Mouse (Mus musculus) cortical plate, adult 2 months (tissue): ENCODE results near the gene Fam19a5.

Source experiments
- CTCF ChIP-seq: fragments of 200-500 bp; IDR thresholded peaks from 2 replicates; pipeline ENCODE4 v1.5.1; 2011; ENCODE audit warnings: mild to moderate bottlenecking, control low read depth, low read length; ENCODE audit not compliant: insufficient read depth; ENCODE audit errors: extremely low read depth
- POLR2A ChIP-seq: fragments of 200-500 bp; IDR thresholded peaks from 2 replicates; pipeline ENCODE4 v1.6.1; 2011; ENCODE audit warnings: mild to moderate bottlenecking, low read length, control low read depth; ENCODE audit not compliant: insufficient read depth; ENCODE audit errors: extremely low read depth

DNA sequence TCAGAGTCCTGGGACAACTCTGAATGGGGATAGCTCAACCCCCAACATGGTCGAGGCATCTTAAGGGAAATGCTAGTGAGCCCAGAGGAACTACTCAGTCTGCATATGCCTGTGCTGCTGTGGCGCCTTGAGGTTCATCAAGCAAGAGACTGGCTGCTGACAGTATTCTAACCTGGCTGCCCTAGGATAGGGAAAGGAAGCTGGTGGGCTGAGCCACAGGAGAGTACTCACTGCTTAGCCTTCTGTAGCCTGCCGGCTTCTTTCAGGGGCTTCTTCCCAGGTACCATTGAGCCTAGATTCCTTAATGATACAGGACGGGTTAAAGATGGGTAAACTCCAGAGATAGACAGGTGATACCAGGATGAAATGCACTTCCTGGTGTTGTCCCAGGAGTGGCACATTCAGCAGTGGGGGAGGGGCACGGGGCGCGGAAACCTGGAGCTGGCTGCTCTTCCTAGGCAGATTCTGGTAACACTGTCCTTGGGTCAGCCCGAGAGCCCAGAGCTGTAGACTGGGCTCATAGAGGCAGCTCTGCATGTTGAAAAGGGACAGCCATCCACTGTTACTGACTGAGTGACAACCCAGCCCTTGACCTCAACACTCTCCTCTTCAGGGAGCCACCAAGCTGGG is 1.7 kb downstream of the Fam19a5 start:
- TF ChIP-seq POLR2A: no peak
- no peak for TF ChIP-seq CTCF
